ENCODE assay signal across 27 mouse cellular contexts in the genomic region with DNA sequence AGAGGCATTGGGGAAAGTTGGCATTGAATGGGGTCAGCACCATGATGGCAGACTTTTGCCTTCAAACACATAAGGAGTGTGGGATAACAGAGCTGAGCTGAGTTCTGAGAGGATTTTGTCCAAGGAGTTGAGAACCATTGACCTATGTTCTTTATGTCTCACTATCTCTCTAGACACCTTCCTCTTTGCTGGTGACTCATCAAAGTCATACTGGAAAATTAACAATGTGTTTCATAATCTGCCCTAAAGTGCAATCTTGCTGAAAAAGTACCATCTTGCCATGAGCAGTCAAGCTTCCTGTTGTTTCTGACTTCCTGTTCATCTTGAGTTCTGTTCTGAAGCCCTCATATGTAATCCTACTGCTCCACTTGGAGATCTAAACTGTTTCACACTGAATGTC. TPM values are rescaled to one million over a fixed set of nuclear protein-coding genes. Genes with fewer than 3 reads are reported as not detected.
A peak's percentile ranks its signal among the peaks of the same experiment; 100 is the strongest.
DNase-seq lines count a peak whose midpoint lies in the region; ATAC-seq and TF ChIP-seq lines count a peak whose summit lies in the region.
"Had no signal": no experiment of that assay in that cellular context is flagged by ENCODE, and none has a peak within 500 bp of the region (broad histone marks: within the 10 kb centered on the region; RNA-seq: fewer than 3 reads in every experiment).

No protein-coding gene starts in this region.

- H3K4me3 ChIP-seq in liver, embryonic 11.5 days (ENCODE audit: low read depth, low read length) = no peak overlapping the region
- H3K4me3 ChIP-seq in bone marrow macrophage, adult 2 months (ENCODE audit: insufficient read depth, low read length) = no peak overlapping the region
- H3K4me3 ChIP-seq in liver, embryonic 14.5 days (ENCODE audit: insufficient read depth in 1 of 2, low read depth in 2 of 2, low read length in 2 of 2) = no peak overlapping the region
- H3K4me3 ChIP-seq in intestine, postnatal 0 days (ENCODE audit: low read depth, low read length) = no peak overlapping the region
- no peak overlapping the region for H3K4me3 ChIP-seq in forebrain, embryonic 11.5 days (ENCODE audit: low read depth, low read length)
- H3K4me3 ChIP-seq: erythroblast, embryonic 14.5 days; hindbrain, embryonic 12.5 days; limb, embryonic 10.5 days; midbrain, embryonic 10.5 days had no signal

- no peak for TF ChIP-seq POLR2A in bone marrow macrophage, adult 2 months (IDR thresholded peaks at IDR 0.05; ENCODE audit: borderline replicate concordance, low read depth, low read length)

- H3K4me1 ChIP-seq in liver, embryonic 11.5 days (replicated peaks; ENCODE audit: control insufficient read depth, insufficient read depth, low read length) = no peaks in the 10 kb centered on the region
- H3K4me1 ChIP-seq in bone marrow macrophage, adult 2 months (ENCODE audit: control insufficient read depth, insufficient read depth, low read length) = peaks cover 23% of the 10 kb centered on the region
- 0 out of 4 replicates have a peak, but pooled peaks cover 0 to 2% of the 10 kb centered on the region in 2 experiments for H3K4me1 ChIP-seq in liver, embryonic 14.5 days (replicated peaks; ENCODE audit: control insufficient read depth in 2 of 2, insufficient read depth in 2 of 2, low read length in 1 of 2)
- H3K4me1 ChIP-seq in intestine, postnatal 0 days (replicated peaks; ENCODE audit: control insufficient read depth, insufficient read depth, low read length) = no peaks in the 10 kb centered on the region
- H3K4me1 ChIP-seq in forebrain, embryonic 11.5 days (replicated peaks; ENCODE audit: control insufficient read depth, insufficient read depth, low read length) = no peaks in the 10 kb centered on the region
- H3K4me1 ChIP-seq: hindbrain, embryonic 12.5 days; limb, embryonic 10.5 days; midbrain, embryonic 10.5 days had no signal

- H3K4me2 ChIP-seq in liver, embryonic 11.5 days = no peak overlapping the region
- no peak overlapping the region for H3K4me2 ChIP-seq in liver, embryonic 14.5 days (ENCODE audit: low read depth)
- no peak overlapping the region for H3K4me2 ChIP-seq in intestine, postnatal 0 days (replicated peaks; ENCODE audit: low read depth)
- H3K4me2 ChIP-seq in forebrain, embryonic 11.5 days (ENCODE audit: low read depth, low read length, severe bottlenecking) = no peak overlapping the region
- H3K4me2 ChIP-seq: hindbrain, embryonic 12.5 days; lung, embryonic 14.5 days had no signal

- no peak overlapping the region for H3K9ac ChIP-seq in liver, embryonic 11.5 days (ENCODE audit: low read depth, low read length)
- H3K9ac ChIP-seq in liver, embryonic 14.5 days (replicated peaks) = no peak overlapping the region
- H3K9ac ChIP-seq in intestine, postnatal 0 days (ENCODE audit: low read depth, low read length) = no peak overlapping the region
- H3K9ac ChIP-seq in forebrain, embryonic 11.5 days (ENCODE audit: low read length) = no peak overlapping the region
- H3K9ac ChIP-seq: hindbrain, embryonic 12.5 days; lung, embryonic 14.5 days had no signal

- H3K27ac ChIP-seq in liver, embryonic 11.5 days (ENCODE audit: low read depth, low read length) = no peak overlapping the region
- H3K27ac ChIP-seq in bone marrow macrophage, adult 2 months (ENCODE audit: insufficient read depth, low read depth, low read length) = peak overlapping the region; percentile 97
- no peak overlapping the region for H3K27ac ChIP-seq in liver, embryonic 14.5 days
- no peak overlapping the region for H3K27ac ChIP-seq in intestine, postnatal 0 days (ENCODE audit: low read depth, low read length)
- no peak overlapping the region for H3K27ac ChIP-seq in forebrain, embryonic 11.5 days (ENCODE audit: low read depth, low read length)
- H3K27ac ChIP-seq: hindbrain, embryonic 12.5 days; limb, embryonic 10.5 days; midbrain, embryonic 10.5 days; stomach, postnatal 0 days had no signal

- no peak for TF ChIP-seq CTCF in bone marrow macrophage, adult 2 months (IDR thresholded peaks at IDR 0.05; ENCODE audit: low read depth, low read length)
- TF ChIP-seq CTCF in liver, embryonic 14.5 days (IDR thresholded peaks at IDR 0.05; ENCODE audit: low read depth) = no peak
- TF ChIP-seq CTCF in intestine, postnatal 0 days (IDR thresholded peaks at IDR 0.05; ENCODE audit: low read depth) = no peak

- peak; percentile 29; the same call in 1 of the 2 replicates for ATAC-seq in liver, embryonic 11.5 days (replicated peaks; ENCODE audit: low FRiP score)
- ATAC-seq in liver, embryonic 14.5 days (ENCODE audit: insufficient read depth) = peak; percentile 35; the same call in 1 of the 2 replicates
- ATAC-seq in megakaryocyte-erythroid progenitor cell, adult 5-6 weeks (replicated peaks; ENCODE audit: low FRiP score, low TSS enrichment, poor library complexity, severe bottlenecking) = peak; percentile 61
- ATAC-seq in intestine, postnatal 0 days = no peak
- no peak for ATAC-seq in forebrain, embryonic 11.5 days (replicated peaks; ENCODE audit: low FRiP score)
- ATAC-seq: forebrain, embryonic 14.5 days had no signal

- H3K9me3 ChIP-seq in liver, embryonic 11.5 days (ENCODE audit: control insufficient read depth, low read length) = no peaks in the 10 kb centered on the region
- no peaks in the 10 kb centered on the region for H3K9me3 ChIP-seq in liver, embryonic 14.5 days (ENCODE audit: control insufficient read depth, low read length)
- H3K9me3 ChIP-seq in intestine, postnatal 0 days (ENCODE audit: control insufficient read depth) = no peaks in the 10 kb centered on the region
- no peaks in the 10 kb centered on the region; the same call in 1 of the 2 replicates for H3K9me3 ChIP-seq in forebrain, embryonic 11.5 days (ENCODE audit: control insufficient read depth, low read length)
- H3K9me3 ChIP-seq: hindbrain, embryonic 12.5 days; limb, embryonic 10.5 days had no signal

- no peaks in the 10 kb centered on the region for H3K36me3 ChIP-seq in liver, embryonic 11.5 days (ENCODE audit: control insufficient read depth, insufficient read depth, low read length)
- H3K36me3 ChIP-seq in liver, embryonic 14.5 days (replicated peaks; ENCODE audit: control insufficient read depth, insufficient read depth, low read depth) = no peaks in the 10 kb centered on the region
- no peaks in the 10 kb centered on the region for H3K36me3 ChIP-seq in intestine, postnatal 0 days (ENCODE audit: control insufficient read depth, insufficient read depth)
- no peaks in the 10 kb centered on the region for H3K36me3 ChIP-seq in forebrain, embryonic 11.5 days (ENCODE audit: control insufficient read depth, insufficient read depth, low read length)
- H3K36me3 ChIP-seq: hindbrain, embryonic 12.5 days; limb, embryonic 10.5 days; midbrain, embryonic 10.5 days had no signal

- DNase-seq in liver, embryonic 11.5 days (ENCODE audit: low spot score) = no peak
- DNase-seq in liver = no peak
- no peak for DNase-seq in liver, embryonic 14.5 days (ENCODE audit: low read depth in 3 of 3, low spot score in 3 of 3)
- no peak for DNase-seq in forebrain, embryonic 11.5 days (ENCODE audit: low spot score)
- no peak for DNase-seq in spleen, postnatal 4 days (ENCODE audit: low spot score in 2 of 2)
- DNase-seq: adrenal gland, adult 2 months; cerebellum, adult 18-20 months; gastrocnemius, postnatal 25 days; kidney, adult 2 months; kidney, postnatal 25 days; lung, embryonic 14.5 days; retina, postnatal 1 day had no signal

- TF ChIP-seq EP300 in liver, embryonic 14.5 days (IDR thresholded peaks at IDR 0.05; ENCODE audit: low read depth) = no peak

- H3K27me3 ChIP-seq in liver, embryonic 11.5 days (replicated peaks; ENCODE audit: control insufficient read depth, insufficient read depth, low read length) = no peaks in the 10 kb centered on the region
- no peaks in the 10 kb centered on the region for H3K27me3 ChIP-seq in liver, embryonic 14.5 days (ENCODE audit: control insufficient read depth, insufficient read depth, low read length)
- no peaks in the 10 kb centered on the region for H3K27me3 ChIP-seq in intestine, postnatal 0 days (replicated peaks; ENCODE audit: control insufficient read depth, insufficient read depth, low read length)
- H3K27me3 ChIP-seq in forebrain, embryonic 11.5 days (ENCODE audit: control insufficient read depth, insufficient read depth, low read length) = no peaks in the 10 kb centered on the region
- H3K27me3 ChIP-seq: CH12.LX; hindbrain, embryonic 12.5 days had no signal

RNA-seq across cellular contexts. Expression of a gene that starts 9.2 kb away (rescaled TPM):
- 0.92 and 1.8 TPM in 2 replicates for polyA plus RNA-seq in liver, embryonic 11.5 days (2014; fragmentation: Nextera tagmentation; extraction: Ambion mirVana)
- 1,180 and 1,280 TPM in 2 replicates for polyA plus RNA-seq in bone marrow macrophage, adult 2 months (2012; ENCODE audit: insufficient read depth, insufficient read length, missing spikeins)
- 0.37 and 0.59 TPM in 2 replicates for polyA plus RNA-seq in liver, embryonic 14.5 days (2012; rRNA removed)
- polyA plus RNA-seq in liver, embryonic 14.5 days (2014; fragmentation: Nextera tagmentation; extraction: Ambion mirVana) = 0.81 and 0.92 TPM in 2 replicates
- total RNA-seq in megakaryocyte-erythroid progenitor cell, adult 5-6 weeks (2014; fragmentation: Nextera tagmentation) = 16.3 and 17.4 TPM in 2 replicates
- 5.5 and 22.8 TPM in 2 replicates for total RNA-seq in megakaryocyte-erythroid progenitor cell, adult 5-6 weeks (2017)
- polyA plus RNA-seq in intestine, postnatal 0 days (2015; fragmentation: Nextera tagmentation; extraction: Ambion mirVana) = 0.14 and 0.31 TPM in 2 replicates
- polyA plus RNA-seq in forebrain, embryonic 11.5 days (2014; fragmentation: Nextera tagmentation; extraction: Ambion mirVana) = not detected in 2 replicates
- total RNA-seq: CH12.LX; gastrocnemius, postnatal 25 days; layer of hippocampus, adult 8-10 months; midbrain, postnatal 0 days had no signal
- polyA plus RNA-seq: cortical plate, adult 2 months; embryonic facial prominence, embryonic 11.5 days; erythroblast, embryonic 14.5 days; forebrain, embryonic 14.5 days; hindbrain, embryonic 12.5 days; limb, embryonic 10.5 days; midbrain, embryonic 10.5 days; midbrain, postnatal 0 days had no signal

RNA-seq across cellular contexts. Expression of a gene that starts 23.1 kb away (rescaled TPM):
- 2.6 and 3.1 TPM in 2 replicates for polyA plus RNA-seq in liver, embryonic 11.5 days (2014; fragmentation: Nextera tagmentation; extraction: Ambion mirVana)
- 161 and 162 TPM in 2 replicates for polyA plus RNA-seq in bone marrow macrophage, adult 2 months (2012; ENCODE audit: insufficient read depth, insufficient read length, missing spikeins)
- 4.2 and 6.0 TPM in 2 replicates for polyA plus RNA-seq in liver, embryonic 14.5 days (2012; rRNA removed)
- 12.0 and 14.2 TPM in 2 replicates for polyA plus RNA-seq in liver, embryonic 14.5 days (2014; fragmentation: Nextera tagmentation; extraction: Ambion mirVana)
- not detected in 2 replicates for total RNA-seq in megakaryocyte-erythroid progenitor cell, adult 5-6 weeks (2014; fragmentation: Nextera tagmentation)
- total RNA-seq in megakaryocyte-erythroid progenitor cell, adult 5-6 weeks (2017) = 0.57 TPM in 1 of 2 replicates, not detected in the other
- polyA plus RNA-seq in intestine, postnatal 0 days (2015; fragmentation: Nextera tagmentation; extraction: Ambion mirVana) = 4.7 and 6.4 TPM in 2 replicates
- polyA plus RNA-seq in forebrain, embryonic 11.5 days (2014; fragmentation: Nextera tagmentation; extraction: Ambion mirVana) = 0.23 TPM in 1 of 2 replicates, not detected in the other
- total RNA-seq: CH12.LX; gastrocnemius, postnatal 25 days; layer of hippocampus, adult 8-10 months had no signal
- polyA plus RNA-seq: erythroblast, embryonic 14.5 days; midbrain, embryonic 10.5 days had no signal

RNA-seq across cellular contexts. Expression of a gene that starts 36.9 kb away (rescaled TPM):
- polyA plus RNA-seq in liver, embryonic 11.5 days (2014; fragmentation: Nextera tagmentation; extraction: Ambion mirVana) = 0.32 and 0.38 TPM in 2 replicates
- polyA plus RNA-seq in bone marrow macrophage, adult 2 months (2012; ENCODE audit: insufficient read depth, insufficient read length, missing spikeins) = 30.8 and 49.5 TPM in 2 replicates
- polyA plus RNA-seq in liver, embryonic 14.5 days (2012; rRNA removed) = 0.39 and 0.52 TPM in 2 replicates
- polyA plus RNA-seq in liver, embryonic 14.5 days (2014; fragmentation: Nextera tagmentation; extraction: Ambion mirVana) = 0.85 and 1.7 TPM in 2 replicates
- total RNA-seq in megakaryocyte-erythroid progenitor cell, adult 5-6 weeks (2014; fragmentation: Nextera tagmentation) = 0.32 and 3.4 TPM in 2 replicates
- total RNA-seq in megakaryocyte-erythroid progenitor cell, adult 5-6 weeks (2017) = 1.5 and 5.6 TPM in 2 replicates
- not detected in 2 replicates for polyA plus RNA-seq in intestine, postnatal 0 days (2015; fragmentation: Nextera tagmentation; extraction: Ambion mirVana)
- polyA plus RNA-seq in forebrain, embryonic 11.5 days (2014; fragmentation: Nextera tagmentation; extraction: Ambion mirVana) = not detected in 2 replicates
- total RNA-seq: adrenal gland, adult 2 months; CH12.LX; gastrocnemius, postnatal 25 days; layer of hippocampus, adult 8-10 months had no signal
- polyA plus RNA-seq: adrenal gland, adult 2 months; cortical plate, adult 2 months; embryonic facial prominence, embryonic 11.5 days; erythroblast, embryonic 14.5 days; forebrain, embryonic 14.5 days; hindbrain, embryonic 12.5 days; limb, embryonic 10.5 days; lung, embryonic 14.5 days; midbrain, postnatal 0 days; stomach, postnatal 0 days had no signal

RNA-seq across cellular contexts. Expression of a gene that starts 55.4 kb away (rescaled TPM):
- not detected in 2 replicates for polyA plus RNA-seq in liver, embryonic 11.5 days (2014; fragmentation: Nextera tagmentation; extraction: Ambion mirVana)
- not detected in 2 replicates for polyA plus RNA-seq in bone marrow macrophage, adult 2 months (2012; ENCODE audit: insufficient read depth, insufficient read length, missing spikeins)
- not detected in 2 replicates for polyA plus RNA-seq in liver, embryonic 14.5 days (2012; rRNA removed)
- not detected in 2 replicates for polyA plus RNA-seq in liver, embryonic 14.5 days (2014; fragmentation: Nextera tagmentation; extraction: Ambion mirVana)
- not detected in 2 replicates for total RNA-seq in megakaryocyte-erythroid progenitor cell, adult 5-6 weeks (2014; fragmentation: Nextera tagmentation)
- not detected in 2 replicates for total RNA-seq in megakaryocyte-erythroid progenitor cell, adult 5-6 weeks (2017)
- not detected in 2 replicates for polyA plus RNA-seq in intestine, postnatal 0 days (2015; fragmentation: Nextera tagmentation; extraction: Ambion mirVana)
- polyA plus RNA-seq in forebrain, embryonic 11.5 days (2014; fragmentation: Nextera tagmentation; extraction: Ambion mirVana) = not detected in 2 replicates
- total RNA-seq: adrenal gland, adult 2 months; CH12.LX; gastrocnemius, postnatal 25 days; layer of hippocampus, adult 8-10 months; midbrain, postnatal 0 days had no signal
- polyA plus RNA-seq: adrenal gland, adult 2 months; cortical plate, adult 2 months; embryonic facial prominence, embryonic 11.5 days; erythroblast, embryonic 14.5 days; forebrain, embryonic 14.5 days; heart, embryonic 16.5 days; hindbrain, embryonic 12.5 days; kidney, adult 2 months; limb, embryonic 10.5 days; lung, embryonic 14.5 days; midbrain, embryonic 10.5 days; midbrain, postnatal 0 days; stomach, postnatal 0 days had no signal

Comparison
In these comparisons a context has a peak if more than half of its experiments do, and no peak if none do; other contexts are left out.
1. ATAC-seq: peak in liver, embryonic 11.5 days (single experiment), liver, embryonic 14.5 days (single experiment) and megakaryocyte-erythroid progenitor cell, adult 5-6 weeks (single experiment); none in intestine, postnatal 0 days (single experiment) and forebrain, embryonic 11.5 days (single experiment).
2. RNA of a gene that starts 9.2 kb away (polyA plus RNA-seq): 1,180 to 1,280 TPM in bone marrow macrophage, adult 2 months; 0.92 to 1.8 TPM in liver, embryonic 11.5 days, 0.37 to 0.92 TPM in liver, embryonic 14.5 days, 0.14 to 0.31 TPM in intestine, postnatal 0 days and not detected in forebrain, embryonic 11.5 days; every median in the first group is over 100 times any median in the second.
3. RNA of a gene that starts 23.1 kb away (polyA plus RNA-seq): 161 to 162 TPM in bone marrow macrophage, adult 2 months; 4.2 to 14.2 TPM in liver, embryonic 14.5 days, 4.7 to 6.4 TPM in intestine, postnatal 0 days, 2.6 to 3.1 TPM in liver, embryonic 11.5 days and 0.23 TPM in forebrain, embryonic 11.5 days; every median in the first group is over 10 times any median in the second.
4. RNA of a gene that starts 36.9 kb away (polyA plus RNA-seq): 30.8 to 49.5 TPM in bone marrow macrophage, adult 2 months; 0.39 to 1.7 TPM in liver, embryonic 14.5 days, 0.32 to 0.38 TPM in liver, embryonic 11.5 days, not detected in intestine, postnatal 0 days and not detected in forebrain, embryonic 11.5 days; every median in the first group is over 10 times any median in the second.